Mouse (Mus musculus) cortical plate, adult 2 months (tissue): ENCODE measurements around the gene Il11ra2.
"Not testable (repeated sequence)": the region's sequence is repeated elsewhere in the genome, so short reads cannot be mapped to it uniquely, and the experiment has no call there.

Experiments
- CTCF ChIP-seq: fragments of 200-500 bp; IDR thresholded peaks from 2 replicates; pipeline ENCODE4 v1.5.1; 2011; ENCODE audit warnings: mild to moderate bottlenecking, control low read depth, low read length; ENCODE audit not compliant: insufficient read depth; ENCODE audit errors: extremely low read depth
- POLR2A ChIP-seq: fragments of 200-500 bp; IDR thresholded peaks from 2 replicates; pipeline ENCODE4 v1.6.1; 2011; ENCODE audit warnings: mild to moderate bottlenecking, low read length, control low read depth; ENCODE audit not compliant: insufficient read depth; ENCODE audit errors: extremely low read depth

DNA sequence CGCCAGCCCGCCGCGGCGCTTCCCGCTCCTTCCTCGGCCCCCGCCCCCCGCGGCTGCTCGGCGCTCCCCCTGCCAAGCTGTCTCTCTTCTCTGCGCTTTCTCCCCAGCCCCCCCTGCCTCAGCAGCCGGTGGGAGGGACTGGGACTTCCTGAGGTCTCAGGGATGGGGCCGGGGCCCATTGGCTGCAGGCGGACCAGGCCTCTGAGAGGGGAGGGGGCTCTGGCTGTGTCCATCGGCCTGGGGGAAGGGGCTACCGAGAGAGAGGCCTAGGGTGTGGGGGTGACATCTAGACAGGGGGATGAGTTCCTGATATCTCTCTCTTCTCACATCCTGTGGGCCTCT is 20.5 kb upstream of the Il11ra2 start:
- not testable (repeated sequence) for TF ChIP-seq CTCF, POLR2A
